Mouse (Mus musculus) midbrain, embryonic 13.5 days (tissue): ENCODE measurements around the gene Srd5a2. TPM values are rescaled to one million over a fixed set of nuclear protein-coding genes. Genes with fewer than 3 reads are reported as not detected.

ENCODE experiments used
- ATAC-seq: fragments of 200-750 bp; cut with Nextera tagmentation; 2 replicates; pipeline ENCODE4 v1.8.0; 2017; ENCODE audit warnings: mild to moderate bottlenecking, moderate TSS enrichment, moderate library complexity
- H3K27ac ChIP-seq: fragments of 300-500 bp; sonication (generic); 2 replicates; pipeline ENCODE4 v1.5.1; 2015; ENCODE audit warnings: inconsistent platforms, mild to moderate bottlenecking, moderate library complexity
- H3K27me3 ChIP-seq: fragments of 300-500 bp; sonication (generic); 2 replicates; pipeline ENCODE4 v1.6.1; 2015; ENCODE audit warnings: mild to moderate bottlenecking, inconsistent platforms
- H3K36me3 ChIP-seq: fragments of 300-500 bp; sonication (generic); 2 replicates; pipeline ENCODE4 v1.6.1; 2015; ENCODE audit warnings: mild to moderate bottlenecking, inconsistent platforms
- H3K4me1 ChIP-seq: fragments of 300-500 bp; sonication (generic); replicated peaks from 2 replicates; pipeline ENCODE4 v1.6.1; 2015; ENCODE audit warnings: inconsistent platforms
- H3K4me2 ChIP-seq: fragments of 300-500 bp; sonication (generic); replicated peaks from 2 replicates; pipeline ENCODE4 v1.6.1; 2015; ENCODE audit warnings: moderate library complexity, mild to moderate bottlenecking, inconsistent platforms
- H3K4me3 ChIP-seq: fragments of 300-500 bp; sonication (generic); replicated peaks from 2 replicates; pipeline ENCODE4 v1.5.1; 2015; ENCODE audit warnings: mild to moderate bottlenecking, inconsistent platforms
- H3K9ac ChIP-seq: fragments of 300-500 bp; sonication (generic); replicated peaks from 2 replicates; pipeline ENCODE4 v1.6.1; 2015; ENCODE audit warnings: mild to moderate bottlenecking, inconsistent platforms
- H3K9me3 ChIP-seq: fragments of 300-500 bp; sonication (generic); 2 replicates; pipeline ENCODE4 v1.6.1; 2016; ENCODE audit warnings: mild to moderate bottlenecking, inconsistent platforms
- WGBS: fragments of 180-500 bp; shearing (Covaris S2); methylation state at CpG from one replicate; pipeline ENCODE4 v1.1.7; 2015; 5-methylcytosine and 5-hydroxymethylcytosine counted together
- polyA plus RNA-seq: library from polyadenylated mRNA; unstranded; fragments of >200 nt; fragmentation: Nextera tagmentation; extraction: Ambion mirVana; gene quantifications from 2 replicates; pipeline ENCODE4 v1.2.1, GENCODE M21; 2015

Srd5a2 gene
- polyA plus RNA-seq, 1 experiment from 2014 or later = not detected

DNA sequence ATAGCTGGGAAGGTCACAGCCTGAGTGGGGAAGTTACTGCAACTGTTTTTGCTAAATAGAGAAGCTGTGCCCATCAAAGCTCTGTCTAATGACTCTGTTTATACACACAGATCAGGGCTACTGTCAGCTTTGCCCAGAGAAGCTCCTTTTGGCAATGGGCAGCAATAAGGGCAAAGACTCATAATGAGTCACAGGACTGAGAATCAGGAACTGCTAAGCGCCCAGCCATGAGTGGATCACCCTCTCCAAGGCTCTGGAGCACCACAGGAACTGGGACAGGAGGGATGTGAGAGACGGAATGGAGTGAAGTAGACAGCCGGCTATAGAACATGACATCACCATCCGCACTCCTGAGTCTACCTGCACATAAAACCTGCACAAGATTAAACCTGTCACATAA lies 29.4 kb downstream of the Srd5a2 start:
- Histone ChIP-seq H3K9ac (no peak overlapping the region), H3K27me3 (no peaks in the 10 kb centered on the region), H3K27ac (no peak overlapping the region), H3K36me3 (no peaks in the 10 kb centered on the region), H3K9me3 (no peaks in the 10 kb centered on the region), H3K4me3 (no peak overlapping the region), H3K4me1 (no peaks in the 10 kb centered on the region), H3K4me2 (no peak overlapping the region)
- no peak for ATAC-seq
- 88% methylated on average over 4 of the region's 4 CpGs for WGBS

DNA sequence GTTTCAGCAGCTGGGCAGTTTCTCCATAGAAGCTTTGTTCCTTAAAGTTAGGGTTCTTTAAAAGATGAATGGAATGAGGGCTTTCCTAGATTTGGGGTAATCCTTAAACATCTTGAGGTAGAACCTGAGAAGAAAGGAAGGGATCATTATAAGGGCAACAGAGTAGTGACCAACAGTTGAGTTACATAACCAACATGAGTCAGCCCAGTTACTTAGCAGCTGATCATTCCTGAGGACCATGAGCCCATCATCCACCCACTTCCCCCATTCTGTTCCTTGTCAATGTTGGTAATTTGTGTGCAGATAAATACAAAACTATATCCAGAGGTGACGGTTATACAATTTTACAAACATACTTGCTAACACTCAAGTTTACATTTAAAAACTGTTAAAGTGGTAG lies 30.1 kb downstream of the Srd5a2 start:
- Histone ChIP-seq H3K4me3 (no peak overlapping the region), H3K4me2 (no peak overlapping the region), H3K27ac (no peak overlapping the region), H3K9ac (no peak overlapping the region), H3K4me1 (no peaks in the 10 kb centered on the region), H3K9me3 (no peaks in the 10 kb centered on the region), H3K27me3 (no peaks in the 10 kb centered on the region), H3K36me3 (no peaks in the 10 kb centered on the region)
- WGBS = 100% methylated on average over 1 of the region's 1 CpGs
- no peak for ATAC-seq

DNA sequence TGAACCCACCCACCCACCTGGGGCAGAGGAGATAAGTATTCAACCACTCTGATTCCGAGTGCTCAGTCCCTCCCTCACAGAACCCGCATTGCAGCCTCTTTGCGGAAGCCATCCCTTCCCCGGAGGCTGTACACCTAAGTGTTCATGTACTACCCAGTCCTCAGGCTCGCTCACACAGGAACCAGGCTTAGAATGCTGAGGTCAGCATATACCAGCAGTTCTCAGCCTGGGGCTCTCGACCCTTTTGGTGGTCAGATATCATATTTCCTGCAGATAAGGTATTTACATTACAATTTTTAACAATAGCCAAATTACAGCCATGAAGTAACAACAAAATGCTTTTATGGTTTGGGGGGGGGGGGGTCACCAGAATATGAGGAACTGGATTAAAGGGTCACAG lies 32.6 kb downstream of the Srd5a2 start:
- Histone ChIP-seq H3K36me3 (no peaks in the 10 kb centered on the region), H3K9me3 (no peaks in the 10 kb centered on the region), H3K4me1 (no peaks in the 10 kb centered on the region), H3K9ac (no peak overlapping the region), H3K27me3 (no peaks in the 10 kb centered on the region), H3K4me3 (no peak overlapping the region), H3K27ac (no peak overlapping the region), H3K4me2 (no peak overlapping the region)
- ATAC-seq = no peak
- 83% methylated on average over 6 of the region's 6 CpGs for WGBS

DNA sequence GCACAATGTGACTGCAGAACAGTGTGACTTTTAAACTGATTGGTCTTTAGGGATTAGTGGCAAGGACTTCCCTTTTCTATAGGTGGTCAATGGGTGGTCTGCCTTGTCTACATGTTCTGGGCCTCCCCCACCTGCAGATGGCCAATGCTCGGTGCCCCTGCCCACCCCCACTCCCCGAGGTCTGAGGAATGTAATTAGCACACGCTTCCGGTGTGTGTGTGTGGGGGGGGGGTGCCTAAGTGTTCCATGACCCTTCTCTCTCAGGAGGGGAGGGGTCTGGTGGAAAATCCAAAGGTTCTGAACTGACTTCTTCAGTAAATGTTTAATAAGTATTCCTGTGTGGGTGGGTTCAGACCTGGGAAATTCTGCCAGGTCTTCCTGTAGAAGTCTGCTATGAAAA lies 39.0 kb downstream of the Srd5a2 start:
- no peaks in the 10 kb centered on the region for H3K36me3 ChIP-seq
- H3K27ac ChIP-seq = no peak overlapping the region
- no peak overlapping the region for H3K9ac ChIP-seq
- 47% methylated on average over 4 of the region's 4 CpGs for WGBS
- no peak for ATAC-seq
- no peak overlapping the region for H3K4me3 ChIP-seq
- H3K4me1 ChIP-seq = no peaks in the 10 kb centered on the region
- no peaks in the 10 kb centered on the region for H3K27me3 ChIP-seq
- no peak overlapping the region for H3K4me2 ChIP-seq
- H3K9me3 ChIP-seq = no peaks in the 10 kb centered on the region

DNA sequence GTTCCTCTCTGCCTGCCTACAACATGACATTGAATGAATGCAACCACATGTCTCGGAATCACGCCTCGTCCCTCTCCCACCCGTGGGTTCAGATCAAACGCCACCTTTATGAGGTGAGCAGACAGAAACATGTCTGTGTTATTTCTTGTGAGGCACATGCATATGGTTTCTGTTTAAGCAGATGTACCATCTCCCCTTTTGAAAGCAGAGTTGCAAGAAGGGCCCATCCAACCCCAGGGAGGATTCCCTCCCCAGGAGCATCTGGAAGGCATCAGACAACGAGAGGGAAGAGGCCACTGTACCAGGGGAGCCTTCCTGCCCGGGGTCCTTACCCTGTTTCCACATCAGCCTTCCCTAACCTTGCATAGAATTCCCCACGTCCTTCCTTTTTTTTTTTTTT lies 40.7 kb downstream of the Srd5a2 start:
- no peak overlapping the region for H3K27ac ChIP-seq
- no peaks in the 10 kb centered on the region for H3K4me1 ChIP-seq
- no peak for ATAC-seq
- 90% methylated on average over 8 of the region's 8 CpGs for WGBS
- no peak overlapping the region for H3K4me3 ChIP-seq
- no peaks in the 10 kb centered on the region for H3K27me3 ChIP-seq
- H3K4me2 ChIP-seq = no peak overlapping the region
- H3K36me3 ChIP-seq = no peaks in the 10 kb centered on the region
- no peaks in the 10 kb centered on the region for H3K9me3 ChIP-seq
- no peak overlapping the region for H3K9ac ChIP-seq

DNA sequence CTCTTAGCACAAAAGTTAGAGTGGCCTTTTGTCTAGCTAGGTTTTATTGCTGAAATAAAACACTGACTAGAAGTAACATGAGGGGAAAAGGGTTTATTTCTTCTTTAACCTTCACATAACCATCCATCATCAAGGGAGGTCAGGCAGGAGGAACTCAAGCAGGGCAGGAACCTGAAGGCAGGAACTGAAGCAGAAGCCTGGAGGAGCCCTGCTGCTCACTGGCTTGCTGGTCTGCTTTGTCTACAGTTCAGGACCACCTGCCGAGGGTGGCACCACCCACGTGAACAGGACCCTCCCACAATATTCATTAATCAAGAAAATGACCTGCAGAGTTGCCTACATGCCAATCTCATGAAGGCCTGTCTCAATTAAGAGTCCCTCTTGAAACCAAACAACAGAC lies 45.3 kb downstream of the Srd5a2 start:
- Histone ChIP-seq H3K4me1 (no peaks in the 10 kb centered on the region), H3K4me2 (no peak overlapping the region), H3K27me3 (no peaks in the 10 kb centered on the region), H3K9ac (no peak overlapping the region), H3K4me3 (no peak overlapping the region), H3K9me3 (no peaks in the 10 kb centered on the region), H3K27ac (no peak overlapping the region), H3K36me3 (no peaks in the 10 kb centered on the region)
- 70% methylated on average over 2 of the region's 2 CpGs for WGBS
- no peak for ATAC-seq

DNA sequence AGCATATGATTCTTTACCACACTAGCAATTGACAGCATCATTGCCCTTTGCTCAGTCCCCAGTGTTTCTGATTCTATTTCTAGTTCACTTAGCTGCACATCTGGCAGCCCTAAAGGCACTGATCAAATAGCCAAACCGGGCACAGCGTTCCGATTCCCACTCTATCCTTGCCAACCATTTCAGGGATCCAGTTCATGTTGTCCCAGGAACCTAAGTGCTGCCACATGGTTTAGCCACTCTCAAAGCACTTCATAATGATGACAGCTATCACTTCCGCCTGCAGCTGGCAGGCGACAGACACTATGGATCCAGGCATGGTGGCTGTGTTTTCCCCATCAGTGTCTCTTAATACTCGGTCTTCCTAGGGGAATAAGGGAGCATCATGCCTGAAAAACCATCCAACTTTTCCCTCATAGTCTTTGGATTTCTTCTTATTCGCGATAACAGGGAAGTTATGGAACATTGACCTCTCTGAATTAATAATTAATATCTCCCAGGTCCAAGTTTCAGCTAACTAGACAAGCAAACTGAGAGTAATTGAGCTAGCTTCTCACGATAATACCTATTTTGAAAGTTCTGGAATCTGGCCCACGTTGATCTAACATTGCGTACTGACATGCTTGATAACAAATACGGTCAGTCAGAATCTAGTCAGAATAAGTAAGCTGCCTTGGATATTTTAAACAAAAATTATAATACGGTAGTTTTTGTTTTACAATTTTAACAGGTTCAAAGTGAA lies 51.6 kb downstream of the Srd5a2 start:
- Histone ChIP-seq H3K9ac (no peak overlapping the region), H3K9me3 (no peaks in the 10 kb centered on the region), H3K4me3 (no peak overlapping the region), H3K4me1 (no peaks in the 10 kb centered on the region), H3K4me2 (no peak overlapping the region), H3K27me3 (no peaks in the 10 kb centered on the region), H3K27ac (no peak overlapping the region), H3K36me3 (no peaks in the 10 kb centered on the region)
- ATAC-seq = no peak
- WGBS = 91% methylated on average over 13 of the region's 13 CpGs

DNA sequence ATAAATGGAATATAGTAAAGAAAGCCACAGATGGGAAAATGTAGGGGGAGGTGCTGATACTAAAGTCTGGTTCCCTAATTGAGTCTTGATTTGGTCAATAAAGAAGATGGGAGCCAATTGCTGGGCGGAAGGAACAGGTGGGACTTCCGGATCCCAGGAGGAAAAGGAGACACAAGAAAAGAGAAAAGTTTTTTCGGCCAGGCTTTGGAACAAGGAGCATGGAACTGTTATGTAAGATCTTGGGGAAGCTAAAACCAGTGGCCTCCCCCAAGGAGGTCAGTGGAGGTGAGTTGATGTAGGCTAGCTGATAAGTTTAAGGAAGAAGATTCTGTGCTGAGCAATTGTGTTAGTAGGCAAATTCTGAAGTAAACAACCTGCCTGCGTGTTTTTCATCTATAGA lies 56.5 kb downstream of the Srd5a2 start:
- Histone ChIP-seq H3K4me2 (no peak overlapping the region), H3K4me1 (no peaks in the 10 kb centered on the region), H3K9me3 (no peaks in the 10 kb centered on the region), H3K27me3 (no peaks in the 10 kb centered on the region), H3K27ac (no peak overlapping the region), H3K36me3 (no peaks in the 10 kb centered on the region), H3K9ac (no peak overlapping the region), H3K4me3 (no peak overlapping the region)
- ATAC-seq = no peak
- 92% methylated on average over 4 of the region's 4 CpGs for WGBS

DNA sequence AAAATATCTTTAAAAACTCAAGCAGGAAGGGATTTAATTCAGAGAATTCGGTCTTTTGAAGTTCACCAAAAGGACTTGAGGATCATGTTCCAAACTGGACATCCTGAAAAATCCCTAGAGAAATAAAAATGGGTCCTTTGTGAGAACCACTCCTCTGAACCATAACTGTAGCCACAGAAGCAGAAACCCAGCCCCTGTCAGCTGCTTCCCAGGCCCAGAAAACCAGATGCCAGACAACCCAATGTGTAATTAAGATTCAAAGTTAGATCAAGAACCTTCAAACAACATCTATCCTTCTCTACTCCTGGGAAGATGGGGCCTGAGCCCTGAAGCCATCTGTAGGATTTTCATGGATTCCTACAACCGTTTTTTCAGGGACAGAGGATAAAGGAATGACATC lies 61.1 kb downstream of the Srd5a2 start:
- no peak for ATAC-seq
- Histone ChIP-seq H3K27me3 (no peaks in the 10 kb centered on the region), H3K4me1 (no peaks in the 10 kb centered on the region), H3K9me3 (no peaks in the 10 kb centered on the region), H3K4me2 (no peak overlapping the region), H3K27ac (no peak overlapping the region), H3K36me3 (no peaks in the 10 kb centered on the region), H3K4me3 (no peak overlapping the region), H3K9ac (no peak overlapping the region)
- WGBS = 85% methylated on average over 2 of the region's 2 CpGs

DNA sequence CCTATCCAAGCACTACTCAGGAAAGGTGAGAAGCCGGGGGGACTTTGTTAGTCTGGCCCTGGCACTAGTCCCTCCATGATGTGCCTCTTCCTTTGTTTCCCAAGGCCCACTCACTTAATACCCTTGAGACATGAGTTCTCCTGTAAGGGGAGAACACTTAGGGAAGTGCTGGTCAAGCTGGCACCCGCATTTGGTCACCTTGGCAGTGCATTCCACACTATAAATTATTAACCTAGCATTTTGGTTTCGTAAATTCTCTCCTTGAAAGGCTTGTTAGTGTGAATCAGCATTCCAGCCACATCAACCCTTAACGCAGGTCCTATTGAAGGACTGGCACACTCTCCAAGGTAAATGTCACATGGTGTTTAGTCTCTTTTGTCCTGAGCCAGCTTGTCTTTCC lies 61.8 kb downstream of the Srd5a2 start:
- WGBS = 86% methylated on average over 4 of the region's 4 CpGs
- no peak overlapping the region for H3K9ac ChIP-seq

DNA sequence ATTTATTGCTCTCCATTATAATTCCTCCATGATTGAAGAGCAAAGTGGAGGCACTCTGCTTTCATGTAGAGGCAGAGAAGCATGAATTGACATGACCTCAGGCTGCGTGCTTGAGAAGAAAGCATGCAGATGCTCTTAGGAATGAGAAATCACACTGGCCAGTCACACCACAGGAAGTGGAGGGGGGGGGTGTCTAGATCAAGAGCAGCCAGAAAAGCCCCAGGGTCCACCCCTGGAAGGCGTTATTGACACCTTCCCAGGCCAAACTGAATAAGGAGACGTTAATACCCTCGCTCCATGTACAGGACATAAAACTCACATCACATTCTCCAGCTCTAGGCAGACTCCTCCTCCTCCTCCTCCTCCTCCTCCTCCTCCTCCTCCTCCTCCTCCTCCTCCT lies 63.2 kb downstream of the Srd5a2 start:
- WGBS = 30% methylated on average over 4 of the region's 4 CpGs
- H3K9me3 ChIP-seq = no peaks in the 10 kb centered on the region
- H3K4me1 ChIP-seq = no peaks in the 10 kb centered on the region
- H3K9ac ChIP-seq = no peak overlapping the region
- H3K36me3 ChIP-seq = no peaks in the 10 kb centered on the region
- H3K27me3 ChIP-seq = no peaks in the 10 kb centered on the region
- H3K27ac ChIP-seq = no peak overlapping the region
- peak; percentile 30; the same call in 1 of the 2 replicates for ATAC-seq
- H3K4me3 ChIP-seq = no peak overlapping the region
- H3K4me2 ChIP-seq = no peak overlapping the region

More for the DNA sequence above, 61.8 kb downstream of the Srd5a2 start:
- H3K4me2 ChIP-seq = no peak overlapping the region
- no peaks in the 10 kb centered on the region for H3K4me1 ChIP-seq
- H3K9me3 ChIP-seq = no peaks in the 10 kb centered on the region
- H3K36me3 ChIP-seq = no peaks in the 10 kb centered on the region
- H3K27me3 ChIP-seq = no peaks in the 10 kb centered on the region
- ATAC-seq = no peak
- H3K27ac ChIP-seq = no peak overlapping the region
- no peak overlapping the region for H3K4me3 ChIP-seq

DNA sequence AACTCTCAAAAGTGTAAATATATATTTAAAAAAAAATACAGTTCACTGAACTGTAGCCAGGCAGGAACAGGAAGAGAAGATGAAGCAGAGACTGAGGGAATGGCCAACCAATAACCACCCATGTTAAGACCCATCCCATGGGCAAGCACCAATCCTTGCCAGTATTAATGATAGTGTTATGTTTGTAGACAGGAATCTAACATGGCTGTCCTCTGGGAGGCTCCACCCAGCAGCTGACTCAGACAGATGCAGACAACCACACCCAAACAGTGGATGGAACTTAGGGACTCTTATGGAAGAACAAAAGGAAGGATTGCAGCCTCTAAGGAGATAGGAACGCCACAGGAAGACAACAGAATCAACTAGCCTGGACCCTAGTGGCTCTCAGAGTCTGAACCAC lies 64.8 kb downstream of the Srd5a2 start:
- Histone ChIP-seq H3K4me1 (no peaks in the 10 kb centered on the region), H3K36me3 (no peaks in the 10 kb centered on the region), H3K4me3 (no peak overlapping the region), H3K9ac (no peak overlapping the region), H3K9me3 (no peaks in the 10 kb centered on the region), H3K4me2 (no peak overlapping the region), H3K27ac (no peak overlapping the region), H3K27me3 (no peaks in the 10 kb centered on the region)
- 72% methylated on average over 1 of the region's 1 CpGs for WGBS
- no peak for ATAC-seq

DNA sequence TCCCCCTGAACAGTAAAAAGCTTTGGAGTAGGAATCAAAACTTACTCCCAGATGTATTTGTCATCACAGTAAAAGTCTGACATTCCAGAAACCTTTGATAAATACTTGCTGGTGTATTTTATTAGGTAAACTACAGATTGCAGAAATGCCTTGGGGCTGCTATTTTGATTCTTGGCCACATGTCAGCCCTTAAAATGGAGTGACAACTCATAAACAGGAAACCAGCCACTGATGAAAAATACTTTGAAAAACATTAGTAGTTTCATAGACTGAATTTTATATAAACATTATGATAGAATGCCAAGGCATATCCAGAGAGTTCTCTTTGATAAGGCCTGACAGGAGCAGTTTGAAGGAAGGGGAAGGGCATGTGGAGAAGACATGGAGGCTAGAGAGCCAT lies 71.7 kb downstream of the Srd5a2 start:
- Histone ChIP-seq H3K9ac (no peak overlapping the region), H3K4me1 (no peaks in the 10 kb centered on the region), H3K27me3 (no peaks in the 10 kb centered on the region), H3K4me2 (no peak overlapping the region), H3K4me3 (no peak overlapping the region), H3K36me3 (no peaks in the 10 kb centered on the region), H3K9me3 (no peaks in the 10 kb centered on the region), H3K27ac (no peak overlapping the region)
- no peak for ATAC-seq
